Mouse (Mus musculus) CH12.LX (cell line): ENCODE data around the gene Aspg.

Experiments
- CTCF ChIP-seq, 2 experiments: IDR thresholded peaks in 1 of 2; conservative IDR thresholded peaks in 1 of 2; 2 replicates each; pipeline ENCODE4 v1.5.1; 2011 to 2012; ENCODE audit warnings: low read depth in 2 of 2, low read length in 2 of 2, improper control_type of control experiment in 1 of 2, inconsistent platforms in 1 of 2, mild to moderate bottlenecking in 1 of 2, moderate library complexity in 1 of 2
- EP300 ChIP-seq: IDR thresholded peaks from 2 replicates; pipeline ENCODE4 v1.6.1; 2011; ENCODE audit warnings: low read length, improper control_type of control experiment
- GABPA ChIP-seq: IDR thresholded peaks from 2 replicates; pipeline ENCODE4 v1.6.1; 2012; ENCODE audit warnings: low read depth, low read length, improper control_type of control experiment, inconsistent platforms; ENCODE audit not compliant: insufficient replicate concordance
- MAFK ChIP-seq: IDR thresholded peaks from 2 replicates; pipeline ENCODE4 v1.6.1; 2011; ENCODE audit warnings: low read length, improper control_type of control experiment; ENCODE audit not compliant: insufficient replicate concordance
- ZMIZ1 ChIP-seq: IDR thresholded peaks from 2 replicates; pipeline ENCODE4 v1.6.1; 2012; ENCODE audit warnings: low read depth, mild to moderate bottlenecking, inconsistent platforms, low read length, improper control_type of control experiment

DNA sequence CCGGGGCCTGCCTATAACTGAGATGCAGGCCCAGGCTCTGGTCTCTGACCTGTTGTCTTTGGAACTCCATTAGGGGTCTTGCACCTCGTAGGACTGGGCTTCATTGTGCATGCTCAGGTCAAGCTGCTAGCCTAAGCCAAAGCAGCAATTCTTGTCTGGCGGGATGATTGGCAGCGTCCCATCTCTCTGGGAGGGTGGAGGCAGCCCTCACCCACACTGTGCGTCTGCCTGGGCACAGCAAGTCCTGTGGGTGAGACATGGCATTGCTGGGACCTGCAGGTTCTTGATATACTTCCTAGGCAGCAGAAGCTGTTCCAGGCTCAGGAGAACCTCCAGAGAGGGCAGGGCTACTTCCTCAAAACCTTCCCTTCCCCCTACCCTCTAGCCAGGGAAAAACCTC is 10.5 kb downstream of the Aspg start:
- TF ChIP-seq CTCF (conservative IDR thresholded peaks at IDR 0.05 in 1 of 2, IDR thresholded peaks at IDR 0.05 in 1 of 2; ENCODE audit: low read depth in 2 of 2, low read length in 2 of 2) (no peak), GABPA (no peak), ZMIZ1 (no peak), EP300 (no peak), MAFK (no peak)
